Mouse (Mus musculus) MN1 (cell line): ENCODE results near the gene Olfr320.
"Not testable (repeated sequence)": the region's sequence is repeated elsewhere in the genome, so short reads cannot be mapped to it uniquely, and the experiment has no call there.

Experiments used
- DNase-seq: peaks from one replicate; pipeline ENCODE4 v3.0.0-alpha.2; 2016; ENCODE audit warnings: low spot score

The Olfr320 gene

GRCm38 (mm10) chr11:58680799-58681198 is at the start of gene Olfr320:
Gene Olfr320 (plus strand): TSS chr11:58681099.
- peak; percentile 1 for DNase-seq

GRCm38 (mm10) chr11:58634878-58635277 is 46.0 kb upstream of the Olfr320 start:
- DNase-seq = no peak

GRCm38 (mm10) chr11:58636376-58636977 is 44.4 kb upstream of the Olfr320 start:
- DNase-seq = peak; percentile 32

GRCm38 (mm10) chr11:58638176-58638701 is 42.7 kb upstream of the Olfr320 start:
- DNase-seq = no peak

- no peak for DNase-seq
These were observed 40.5 kb upstream of the Olfr320 start, which contains the start of gene Trim58 for GRCm38 (mm10) chr11:58640272-58640867. Gene Trim58 (plus strand): TSS chr11:58640465.

- no peak for DNase-seq
These were observed 39.8 kb upstream of the Olfr320 start for GRCm38 (mm10) chr11:58641057-58641456.

- no peak for DNase-seq
These were observed 39.1 kb upstream of the Olfr320 start for GRCm38 (mm10) chr11:58641638-58642358.

GRCm38 (mm10) chr11:58643350-58643749 is 37.5 kb upstream of the Olfr320 start:
- peak; percentile 31 for DNase-seq

GRCm38 (mm10) chr11:58655151-58655550 is 25.7 kb upstream of the Olfr320 start:
- DNase-seq = no peak

- no peak for DNase-seq
These were observed 22.3 kb upstream of the Olfr320 start, which contains the start of gene Olfr322 for GRCm38 (mm10) chr11:58658596-58658995. Gene Olfr322 (plus strand): TSS chr11:58658782.

- DNase-seq = peak; percentile 2
These were observed 11.6 kb upstream of the Olfr320 start for GRCm38 (mm10) chr11:58669252-58669651.

GRCm38 (mm10) chr11:58671825-58672224 is 9.1 kb upstream of the Olfr320 start:
- peak; percentile 3 for DNase-seq

GRCm38 (mm10) chr11:58698862-58699261 is 18.0 kb downstream of the Olfr320 start, which contains the start of gene Olfr319:
Gene Olfr319 (plus strand): TSS chr11:58699162.
- DNase-seq = no peak

GRCm38 (mm10) chr11:58709086-58709485 is 28.2 kb downstream of the Olfr320 start:
- DNase-seq = no peak

- DNase-seq = not testable (repeated sequence)
These were observed 36.8 kb downstream of the Olfr320 start for GRCm38 (mm10) chr11:58717723-58718122.

- peak; percentile 6 for DNase-seq
These were observed 38.8 kb downstream of the Olfr320 start for GRCm38 (mm10) chr11:58719701-58720100.

GRCm38 (mm10) chr11:58723914-58724313 is 43.0 kb downstream of the Olfr320 start, which contains the start of gene Olfr318:
Gene Olfr318 (minus strand): TSS chr11:58724014.
- no peak for DNase-seq

- not testable (repeated sequence) for DNase-seq
These were observed 47.2 kb downstream of the Olfr320 start for GRCm38 (mm10) chr11:58727896-58728650.

GRCm38 (mm10) chr11:58733372-58733771 is 52.5 kb downstream of the Olfr320 start:
- DNase-seq = no peak
